Mouse (Mus musculus): Measurements from ENCODE around the gene Cpn1.

Gene Cpn1

GRCm38 (mm10) chr19:43938355-43938754, 48.0 kb downstream of the Cpn1 start:
- no peak for DNase-seq

GRCm38 (mm10) chr19:43930926-43931325, 55.4 kb downstream of the Cpn1 start:
- DNase-seq = no peak

- DNase-seq = no peak
Measured at GRCm38 (mm10) chr19:43930366-43930765, 56.0 kb downstream of the Cpn1 start.

- DNase-seq = no peak
Measured at GRCm38 (mm10) chr19:43929869-43930268, 56.5 kb downstream of the Cpn1 start.

- no peak for DNase-seq
Measured at GRCm38 (mm10) chr19:43927967-43928366, 58.4 kb downstream of the Cpn1 start.

- peak; percentile 59 to 62 for DNase-seq
Measured at GRCm38 (mm10) chr19:43927057-43927456, 59.3 kb downstream of the Cpn1 start.

- no peak for DNase-seq
Measured at GRCm38 (mm10) chr19:43926141-43926987, 60.0 kb downstream of the Cpn1 start.

- no peak for DNase-seq
Measured at GRCm38 (mm10) chr19:43924361-43924760, 62.0 kb downstream of the Cpn1 start.

- DNase-seq = no peak
Measured at GRCm38 (mm10) chr19:43922963-43923362, 63.4 kb downstream of the Cpn1 start.

GRCm38 (mm10) chr19:43921410-43921809, 64.9 kb downstream of the Cpn1 start:
- no peak for DNase-seq

- DNase-seq = no peak
Measured at GRCm38 (mm10) chr19:43920453-43921300, 65.7 kb downstream of the Cpn1 start.

- no peak for DNase-seq
Measured at GRCm38 (mm10) chr19:43919841-43920240, 66.5 kb downstream of the Cpn1 start.

- DNase-seq = no peak
Measured at GRCm38 (mm10) chr19:43918834-43919233, 67.5 kb downstream of the Cpn1 start.

- DNase-seq = no peak
Measured at GRCm38 (mm10) chr19:43917763-43918162, 68.6 kb downstream of the Cpn1 start.

GRCm38 (mm10) chr19:43917406-43917691, 69.0 kb downstream of the Cpn1 start:
- no peak for DNase-seq

- DNase-seq = no peak
Measured at GRCm38 (mm10) chr19:43916586-43917405, 69.6 kb downstream of the Cpn1 start.

- DNase-seq = no peak
Measured at GRCm38 (mm10) chr19:43915431-43915830, 70.9 kb downstream of the Cpn1 start.

GRCm38 (mm10) chr19:43914986-43915385, 71.4 kb downstream of the Cpn1 start:
- DNase-seq = no peak

- no peak for DNase-seq
Measured at GRCm38 (mm10) chr19:43912775-43913486, 73.4 kb downstream of the Cpn1 start.

- DNase-seq = no peak
Measured at GRCm38 (mm10) chr19:43906492-43906891, 79.9 kb downstream of the Cpn1 start.
